ENCODE assay signal across 18 mouse cellular contexts in the genomic region with DNA sequence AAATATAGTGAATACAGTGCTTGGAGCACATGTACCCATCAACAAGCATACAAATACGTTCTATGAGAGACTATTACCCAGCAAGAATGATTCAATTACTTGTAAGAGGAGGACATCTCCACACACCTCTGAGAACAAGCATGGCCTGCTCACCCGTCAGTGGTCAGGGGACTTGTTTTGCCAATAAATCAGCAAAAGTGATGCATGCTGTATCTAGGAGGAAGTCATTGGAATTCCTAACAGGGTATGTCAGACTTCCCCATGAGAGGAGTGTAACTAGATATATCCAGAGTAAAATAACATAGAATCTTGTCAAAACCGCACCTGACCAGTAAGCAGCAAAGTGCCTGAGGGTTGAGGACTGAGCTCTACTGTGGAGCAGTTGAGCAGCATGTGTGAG.
"Had no signal": no experiment of that assay in that cellular context is flagged by ENCODE, and none has a peak within 500 bp of the region (broad histone marks: within the 10 kb centered on the region; RNA-seq: fewer than 3 reads in every experiment).

No protein-coding gene starts in this region.

- H3K4me2 ChIP-seq: limb, embryonic 13.5 days; liver, embryonic 12.5 days; liver, embryonic 15.5 days; lung, embryonic 15.5 days; midbrain, embryonic 11.5 days had no signal

- H3K4me3 ChIP-seq: layer of hippocampus, adult 2 months; left cerebral cortex, adult 2 months; limb, embryonic 13.5 days; liver, embryonic 12.5 days; liver, embryonic 15.5 days; lung, embryonic 15.5 days; megakaryocyte, embryonic 14.5 days had no signal

- DNase-seq: kidney, adult 2 months; kidney, postnatal 25 days; layer of hippocampus, postnatal 36 days; liver; lung, adult 18-20 months; lung, postnatal 10 days; lung, postnatal 36 days; midbrain, embryonic 14.5 days; thymus, adult 18-20 months; thymus, postnatal 4 days had no signal

- H3K9ac ChIP-seq: limb, embryonic 13.5 days; liver, embryonic 12.5 days; liver, embryonic 15.5 days; lung, embryonic 15.5 days had no signal

- H3K27me3 ChIP-seq: limb, embryonic 13.5 days; liver, embryonic 12.5 days; liver, embryonic 15.5 days; lung, embryonic 15.5 days; megakaryocyte, embryonic 14.5 days had no signal

- H3K27ac ChIP-seq: layer of hippocampus, adult 2 months; left cerebral cortex, adult 2 months; limb, embryonic 13.5 days; liver, embryonic 12.5 days; liver, embryonic 15.5 days; lung, embryonic 15.5 days had no signal

- H3K9me3 ChIP-seq: limb, embryonic 13.5 days; liver, embryonic 12.5 days; liver, embryonic 15.5 days; lung, embryonic 15.5 days; megakaryocyte, embryonic 14.5 days had no signal

- H3K36me3 ChIP-seq: limb, embryonic 13.5 days; liver, embryonic 12.5 days; liver, embryonic 15.5 days; lung, embryonic 15.5 days had no signal

- ATAC-seq: liver, embryonic 12.5 days had no signal

- H3K4me1 ChIP-seq: limb, embryonic 13.5 days; liver, embryonic 12.5 days; liver, embryonic 15.5 days; megakaryocyte, embryonic 14.5 days had no signal
